Mouse (Mus musculus) C2C12 (cell line): ENCODE results near the gene Syngr2.

ENCODE experiments used
- CTCF ChIP-seq: IDR thresholded peaks from one replicate; pipeline ENCODE4 v1.5.1; 2011; ENCODE audit not compliant: control insufficient read depth, insufficient read depth, insufficient read length
- MAX ChIP-seq: IDR thresholded peaks from one replicate; pipeline ENCODE4 v1.6.1; 2011; ENCODE audit warnings: mild to moderate bottlenecking, control low read depth

- TF ChIP-seq CTCF (no peak), MAX (no peak)
Observed at GRCm38 (mm10) chr11:117778851-117779433, 30.5 kb upstream of the Syngr2 start.
